Mouse (Mus musculus) limb, embryonic 14.5 days (tissue): Measurements from ENCODE around the gene Tnfrsf21. TPM values are rescaled to one million over a fixed set of nuclear protein-coding genes. Genes with fewer than 3 reads are reported as not detected.

ENCODE experiments used
- ATAC-seq: fragments of 200-750 bp; cut with Nextera tagmentation; 2 replicates; pipeline ENCODE4 v1.8.0; 2017; ENCODE audit warnings: low read depth, moderate number of reproducible peaks, moderate TSS enrichment; ENCODE audit not compliant: low FRiP score
- DNase-seq: peaks from one replicate; pipeline ENCODE4 v3.0.0-alpha.2; 2015; ENCODE audit warnings: low spot score
- H3K27ac ChIP-seq: fragments of 300-500 bp; sonication (generic); replicated peaks from 2 replicates; pipeline ENCODE4 v1.5.1; 2014; ENCODE audit warnings: low read depth, mild to moderate bottlenecking, low read length, moderate library complexity, mixed read lengths
- H3K27me3 ChIP-seq: fragments of 300-500 bp; sonication (generic); 2 replicates; pipeline ENCODE4 v1.6.1; 2014; ENCODE audit warnings: low read length, mixed read lengths; ENCODE audit not compliant: control insufficient read depth, insufficient read depth
- H3K36me3 ChIP-seq: fragments of 300-500 bp; sonication (generic); 2 replicates; pipeline ENCODE4 v1.6.1; 2014; ENCODE audit warnings: mild to moderate bottlenecking, low read length, moderate library complexity, mixed read lengths; ENCODE audit not compliant: control insufficient read depth, insufficient read depth
- H3K4me1 ChIP-seq: fragments of 300-500 bp; sonication (generic); 2 replicates; pipeline ENCODE4 v1.6.1; 2014; ENCODE audit warnings: antibody characterized with exemption, low read length, mixed read lengths; ENCODE audit not compliant: control insufficient read depth, insufficient read depth
- H3K4me2 ChIP-seq: fragments of 300-500 bp; sonication (generic); replicated peaks from 2 replicates; pipeline ENCODE4 v1.6.1; 2014; ENCODE audit warnings: low read depth, mild to moderate bottlenecking, low read length, moderate library complexity; ENCODE audit not compliant: severe bottlenecking
- H3K4me3 ChIP-seq: fragments of 300-500 bp; sonication (generic); replicated peaks from 2 replicates; pipeline ENCODE4 v1.5.1; 2014; ENCODE audit warnings: low read length
- H3K9ac ChIP-seq: fragments of 300-500 bp; sonication (generic); 2 replicates; pipeline ENCODE4 v1.6.1; 2014; ENCODE audit warnings: mild to moderate bottlenecking, low read depth, low read length, moderate library complexity; ENCODE audit not compliant: severe bottlenecking
- H3K9me3 ChIP-seq: fragments of 300-500 bp; sonication (generic); 2 replicates; pipeline ENCODE4 v1.6.1; 2016; ENCODE audit warnings: low read length; ENCODE audit not compliant: control insufficient read depth
- POLR2A ChIP-seq: fragments of 200-500 bp; IDR thresholded peaks from 2 replicates; pipeline ENCODE4 v1.8.0; 2012; ENCODE audit warnings: inconsistent platforms, mild to moderate bottlenecking, moderate library complexity, borderline replicate concordance; ENCODE audit not compliant: insufficient read depth, insufficient read length; ENCODE audit errors: extremely low read depth
- WGBS: fragments of 180-500 bp; shearing (Covaris S2); extraction: QIAGEN DNeasy Blood & Tissue Kit; methylation state at CpG from one replicate; pipeline ENCODE4 v1.1.7; 2014; 5-methylcytosine and 5-hydroxymethylcytosine counted together
- polyA plus RNA-seq, 2 experiments: library from polyadenylated mRNA; depleted of rRNA in 1 of 2; stranded (reverse) in 1 of 2; unstranded in 1 of 2; fragments of >200 nt; fragmentation: Nextera tagmentation in 1 of 2; extraction: Ambion mirVana in 1 of 2; gene quantifications; 2 replicates each; pipeline versions ENCODE4 v1.2.1 to v1.2.3; 2012 to 2014

The Tnfrsf21 gene
- polyA plus RNA-seq, 2 experiments = 24.5 to 25.0 TPM

- no peaks in the 10 kb centered on the region for H3K4me1 ChIP-seq
- H3K27ac ChIP-seq = no peak overlapping the region
- TF ChIP-seq POLR2A = no peak
- H3K36me3 ChIP-seq = peaks cover 1% of the 10 kb centered on the region
- no peak for ATAC-seq
- no peaks in the 10 kb centered on the region for H3K9me3 ChIP-seq
- 81% methylated on average over 8 of the region's 8 CpGs for WGBS
- DNase-seq = no peak
- H3K9ac ChIP-seq = no peak overlapping the region
- H3K4me2 ChIP-seq = no peak overlapping the region
- H3K27me3 ChIP-seq = no peaks in the 10 kb centered on the region
- no peak overlapping the region for H3K4me3 ChIP-seq
Observed at GRCm38 (mm10) chr17:43032489-43033036, 16.2 kb downstream of the Tnfrsf21 start.

GRCm38 (mm10) chr17:43035386-43035785 lies 19.0 kb downstream of the Tnfrsf21 start:
- WGBS = 77% methylated on average over 2 of the region's 2 CpGs
- Histone ChIP-seq H3K36me3 (peaks cover 28% of the 10 kb centered on the region), H3K4me1 (no peaks in the 10 kb centered on the region), H3K27ac (no peak overlapping the region), H3K9ac (no peak overlapping the region), H3K4me2 (no peak overlapping the region), H3K4me3 (no peak overlapping the region), H3K27me3 (no peaks in the 10 kb centered on the region), H3K9me3 (no peaks in the 10 kb centered on the region)
- ATAC-seq = no peak
- no peak for TF ChIP-seq POLR2A
- no peak for DNase-seq

GRCm38 (mm10) chr17:43036058-43036757 lies 19.9 kb downstream of the Tnfrsf21 start:
- H3K36me3 ChIP-seq = peaks cover 31% of the 10 kb centered on the region
- H3K4me2 ChIP-seq = no peak overlapping the region
- no peak overlapping the region for H3K9ac ChIP-seq
- H3K27ac ChIP-seq = no peak overlapping the region
- ATAC-seq = no peak
- no peak for TF ChIP-seq POLR2A
- no peaks in the 10 kb centered on the region for H3K27me3 ChIP-seq
- H3K4me1 ChIP-seq = no peaks in the 10 kb centered on the region
- DNase-seq = no peak
- 80% methylated on average over 10 of the region's 10 CpGs for WGBS
- no peak overlapping the region for H3K4me3 ChIP-seq
- no peaks in the 10 kb centered on the region for H3K9me3 ChIP-seq

GRCm38 (mm10) chr17:43040571-43040970 lies 24.2 kb downstream of the Tnfrsf21 start:
- TF ChIP-seq POLR2A = no peak
- H3K9ac ChIP-seq = no peak overlapping the region
- H3K36me3 ChIP-seq = peaks cover 35% of the 10 kb centered on the region
- no peak overlapping the region for H3K27ac ChIP-seq
- no peaks in the 10 kb centered on the region for H3K4me1 ChIP-seq
- H3K27me3 ChIP-seq = no peaks in the 10 kb centered on the region
- no peaks in the 10 kb centered on the region for H3K9me3 ChIP-seq
- ATAC-seq = no peak
- DNase-seq = no peak
- WGBS = 78% methylated on average over 3 of the region's 3 CpGs
- H3K4me3 ChIP-seq = no peak overlapping the region
- H3K4me2 ChIP-seq = no peak overlapping the region

GRCm38 (mm10) chr17:43050619-43051018 lies 34.3 kb downstream of the Tnfrsf21 start:
- no peak overlapping the region for H3K9ac ChIP-seq
- no peaks in the 10 kb centered on the region for H3K27me3 ChIP-seq

More at GRCm38 (mm10) chr17:43050619-43051018, 34.3 kb downstream of the Tnfrsf21 start:
- H3K4me3 ChIP-seq = no peak overlapping the region
- TF ChIP-seq POLR2A = no peak
- no peaks in the 10 kb centered on the region for H3K36me3 ChIP-seq
- H3K4me1 ChIP-seq = no peaks in the 10 kb centered on the region
- ATAC-seq (no peak), DNase-seq (no peak)
- H3K27ac ChIP-seq = no peak overlapping the region
- H3K4me2 ChIP-seq = no peak overlapping the region
- no peaks in the 10 kb centered on the region for H3K9me3 ChIP-seq
- 86% methylated on average over 2 of the region's 2 CpGs for WGBS
